Mouse (Mus musculus): Measurements from ENCODE around the gene Irf7.

GRCm38 (mm10) chr7:141214310-141214709 lies 52.0 kb downstream of the Irf7 start:
- TF ChIP-seq ZC3H11A (IDR thresholded peaks at IDR 0.05; ENCODE audit: borderline replicate concordance, low read depth, low read length) (no peak), ZNF384 (IDR thresholded peaks at IDR 0.05; ENCODE audit: low read depth, low read length) (no peak)
